Mouse (Mus musculus): ENCODE measurements around the gene Foxe3. TPM values are rescaled to one million over a fixed set of nuclear protein-coding genes. Genes with fewer than 3 reads are reported as not detected.

Gene Foxe3
- polyA plus RNA-seq, 1 experiment = 0.16 TPM

DNA sequence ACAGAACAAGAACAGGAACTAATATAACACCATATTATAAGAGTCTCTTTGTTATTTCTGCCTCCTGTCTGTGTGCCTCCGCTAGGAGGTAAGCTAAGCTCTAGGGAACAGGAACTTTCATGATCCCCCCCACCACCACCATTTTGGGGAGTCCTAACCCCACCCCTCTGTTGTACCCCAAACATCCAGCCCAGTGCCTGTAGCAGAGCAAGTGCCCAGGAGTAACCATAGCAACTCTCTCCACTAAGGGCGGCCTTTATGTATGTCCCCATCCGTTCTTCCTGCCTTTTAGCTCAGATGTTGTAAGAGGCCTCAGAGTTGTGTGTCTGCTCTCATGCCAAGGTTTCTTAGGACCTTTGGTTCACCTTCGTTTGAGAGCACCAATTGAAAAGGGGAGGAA is 16.3 kb upstream of the Foxe3 start:
- Histone ChIP-seq H3K4me3 (ENCODE audit: control insufficient read depth, insufficient read depth, low read length) (no peak overlapping the region), H3K36me3 (ENCODE audit: control insufficient read depth, insufficient read depth, low read length) (no peaks in the 10 kb centered on the region), H3K27me3 (ENCODE audit: control insufficient read depth, insufficient read depth, low read length) (no peaks in the 10 kb centered on the region), H3K4me1 (replicated peaks; ENCODE audit: control insufficient read depth, insufficient read depth, low read length) (no peaks in the 10 kb centered on the region), H3K27ac (ENCODE audit: control insufficient read depth, insufficient read depth, low read length) (no peak overlapping the region)
- 71% methylated on average over 4 of the region's 4 CpGs for WGBS
- DNase-seq = no peak
- no peak for TF ChIP-seq POLR2A (IDR thresholded peaks at IDR 0.05; ENCODE audit: control insufficient read depth, extremely low read depth, insufficient read depth, low read length, poor library complexity)
- TF ChIP-seq CTCF (IDR thresholded peaks at IDR 0.05; ENCODE audit: borderline replicate concordance, control insufficient read depth, extremely low read depth, insufficient read depth, low read length, poor library complexity) = no peak

DNA sequence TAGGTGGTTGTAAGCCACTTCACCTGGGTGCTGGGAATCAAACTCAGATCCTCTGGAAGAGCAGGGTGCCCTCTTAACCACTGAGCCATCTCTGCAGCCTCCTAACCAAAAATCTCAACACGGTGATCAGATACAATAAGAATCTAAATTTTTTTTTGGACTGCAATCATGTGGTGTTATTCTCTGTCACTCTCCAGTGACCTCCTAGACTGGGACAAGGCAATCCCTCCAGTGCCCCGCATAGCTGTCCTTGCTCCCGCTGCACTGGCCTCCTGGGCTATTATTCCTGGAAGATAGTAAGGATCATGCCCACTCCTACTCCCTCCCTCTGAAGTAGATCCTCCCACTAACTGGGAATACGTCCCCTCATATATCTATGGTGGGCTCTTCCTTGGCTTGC is 15.5 kb upstream of the Foxe3 start:
- Histone ChIP-seq H3K27me3 (ENCODE audit: control insufficient read depth, insufficient read depth, low read length) (no peaks in the 10 kb centered on the region), H3K4me1 (replicated peaks; ENCODE audit: control insufficient read depth, insufficient read depth, low read length) (no peaks in the 10 kb centered on the region), H3K4me3 (ENCODE audit: control insufficient read depth, insufficient read depth, low read length) (no peak overlapping the region), H3K36me3 (ENCODE audit: control insufficient read depth, insufficient read depth, low read length) (no peaks in the 10 kb centered on the region), H3K27ac (ENCODE audit: control insufficient read depth, insufficient read depth, low read length) (no peak overlapping the region)
- DNase-seq = no peak
- WGBS = 96% methylated on average over 4 of the region's 4 CpGs
- TF ChIP-seq CTCF (IDR thresholded peaks at IDR 0.05; ENCODE audit: borderline replicate concordance, control insufficient read depth, extremely low read depth, insufficient read depth, low read length, poor library complexity) = no peak
- TF ChIP-seq POLR2A (IDR thresholded peaks at IDR 0.05; ENCODE audit: control insufficient read depth, extremely low read depth, insufficient read depth, low read length, poor library complexity) = no peak

DNA sequence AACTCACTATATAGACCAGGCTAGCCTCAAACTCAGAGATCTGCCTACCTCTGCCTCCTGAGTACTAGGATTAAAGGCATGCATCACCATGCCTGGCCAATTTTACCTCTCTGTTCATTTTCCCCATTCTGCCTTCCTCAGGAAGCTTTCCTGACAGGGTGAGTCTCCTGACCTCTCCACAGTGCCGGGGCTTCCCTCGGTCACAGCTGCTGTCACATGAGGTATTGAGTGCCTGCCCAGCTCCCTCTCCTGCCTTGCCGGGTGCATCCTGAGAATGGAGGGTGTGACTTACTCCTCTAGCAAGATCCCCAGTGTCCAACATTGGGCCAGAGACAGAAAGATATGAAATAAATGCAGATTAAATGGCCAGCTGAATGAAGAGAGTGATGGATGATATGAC is 12.4 kb upstream of the Foxe3 start:
- Histone ChIP-seq H3K4me3 (ENCODE audit: control insufficient read depth, insufficient read depth, low read length) (no peak overlapping the region), H3K4me1 (replicated peaks; ENCODE audit: control insufficient read depth, insufficient read depth, low read length) (no peaks in the 10 kb centered on the region), H3K27ac (ENCODE audit: control insufficient read depth, insufficient read depth, low read length) (no peak overlapping the region), H3K36me3 (ENCODE audit: control insufficient read depth, insufficient read depth, low read length) (no peaks in the 10 kb centered on the region), H3K27me3 (ENCODE audit: control insufficient read depth, insufficient read depth, low read length) (no peaks in the 10 kb centered on the region)
- DNase-seq = no peak
- WGBS = 88% methylated on average over 3 of the region's 3 CpGs
- TF ChIP-seq CTCF (IDR thresholded peaks at IDR 0.05; ENCODE audit: borderline replicate concordance, control insufficient read depth, extremely low read depth, insufficient read depth, low read length, poor library complexity) (no peak), POLR2A (IDR thresholded peaks at IDR 0.05; ENCODE audit: control insufficient read depth, extremely low read depth, insufficient read depth, low read length, poor library complexity) (no peak)

DNA sequence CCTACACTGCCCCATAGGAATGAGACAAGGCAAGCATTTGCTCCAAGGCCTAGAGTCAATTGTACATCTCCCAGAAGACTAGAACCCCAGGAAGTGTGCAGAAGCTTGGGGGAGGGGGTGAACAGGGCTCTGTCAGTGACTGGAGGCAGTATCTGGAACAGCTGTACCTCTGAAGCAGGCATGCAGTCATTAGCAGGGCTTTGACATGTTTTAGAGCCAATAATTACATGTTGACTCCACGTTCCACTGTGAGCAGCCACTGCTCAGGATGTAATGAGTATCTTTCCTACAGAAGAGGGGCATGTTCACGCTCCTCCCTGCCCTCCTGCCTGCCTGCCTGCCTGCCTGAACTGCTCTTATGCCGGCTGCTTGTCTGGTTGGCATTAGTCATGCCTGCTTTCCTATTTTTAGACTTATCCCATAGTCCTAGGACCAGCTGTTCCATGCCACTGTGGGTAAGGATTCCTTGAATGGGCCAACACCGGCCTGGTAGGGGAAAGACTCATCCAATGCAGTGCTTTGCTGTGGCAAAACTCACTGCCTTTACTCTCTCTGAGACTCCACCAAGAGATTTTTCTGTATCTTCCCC is 11.7 kb upstream of the Foxe3 start:
- no peak for DNase-seq

DNA sequence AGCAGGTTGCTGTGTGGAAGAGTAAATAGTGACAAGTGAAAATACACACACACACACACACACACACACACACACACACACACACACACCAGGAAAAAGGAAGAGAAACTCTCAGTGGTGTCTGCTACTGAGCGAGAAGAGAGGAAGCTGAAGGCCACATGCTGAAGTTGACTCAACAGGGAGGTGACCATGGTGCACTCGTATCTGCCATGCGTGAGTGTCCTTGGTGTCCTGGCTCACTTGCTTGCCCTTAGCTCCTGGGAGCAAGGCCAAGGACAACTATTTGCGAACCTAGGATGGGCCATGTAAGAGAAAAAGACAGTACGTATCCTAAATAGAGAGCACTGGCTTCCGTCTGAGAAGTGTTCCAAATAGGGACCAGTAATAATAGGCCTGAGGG is 8.4 kb upstream of the Foxe3 start:
- 60% methylated on average over 6 of the region's 6 CpGs for WGBS
- TF ChIP-seq POLR2A (IDR thresholded peaks at IDR 0.05; ENCODE audit: control insufficient read depth, extremely low read depth, insufficient read depth, low read length, poor library complexity) (no peak), CTCF (IDR thresholded peaks at IDR 0.05; ENCODE audit: borderline replicate concordance, control insufficient read depth, extremely low read depth, insufficient read depth, low read length, poor library complexity) (no peak)
- no peaks in the 10 kb centered on the region for H3K27me3 ChIP-seq (ENCODE audit: control insufficient read depth, insufficient read depth, low read length)
- H3K27ac ChIP-seq (ENCODE audit: control insufficient read depth, insufficient read depth, low read length) = no peak overlapping the region
- no peak for DNase-seq
- no peaks in the 10 kb centered on the region for H3K4me1 ChIP-seq (replicated peaks; ENCODE audit: control insufficient read depth, insufficient read depth, low read length)
- no peaks in the 10 kb centered on the region for H3K36me3 ChIP-seq (ENCODE audit: control insufficient read depth, insufficient read depth, low read length)
- H3K4me3 ChIP-seq (ENCODE audit: control insufficient read depth, insufficient read depth, low read length) = no peak overlapping the region

More for the DNA sequence above, 11.7 kb upstream of the Foxe3 start:
- Histone ChIP-seq H3K36me3 (ENCODE audit: control insufficient read depth, insufficient read depth, low read length) (no peaks in the 10 kb centered on the region), H3K27me3 (ENCODE audit: control insufficient read depth, insufficient read depth, low read length) (no peaks in the 10 kb centered on the region), H3K4me1 (replicated peaks; ENCODE audit: control insufficient read depth, insufficient read depth, low read length) (no peaks in the 10 kb centered on the region), H3K4me3 (ENCODE audit: control insufficient read depth, insufficient read depth, low read length) (no peak overlapping the region), H3K27ac (ENCODE audit: control insufficient read depth, insufficient read depth, low read length) (no peak overlapping the region)
- TF ChIP-seq CTCF (IDR thresholded peaks at IDR 0.05; ENCODE audit: borderline replicate concordance, control insufficient read depth, extremely low read depth, insufficient read depth, low read length, poor library complexity) (no peak), POLR2A (IDR thresholded peaks at IDR 0.05; ENCODE audit: control insufficient read depth, extremely low read depth, insufficient read depth, low read length, poor library complexity) (no peak)
- 89% methylated on average over 4 of the region's 4 CpGs for WGBS

DNA sequence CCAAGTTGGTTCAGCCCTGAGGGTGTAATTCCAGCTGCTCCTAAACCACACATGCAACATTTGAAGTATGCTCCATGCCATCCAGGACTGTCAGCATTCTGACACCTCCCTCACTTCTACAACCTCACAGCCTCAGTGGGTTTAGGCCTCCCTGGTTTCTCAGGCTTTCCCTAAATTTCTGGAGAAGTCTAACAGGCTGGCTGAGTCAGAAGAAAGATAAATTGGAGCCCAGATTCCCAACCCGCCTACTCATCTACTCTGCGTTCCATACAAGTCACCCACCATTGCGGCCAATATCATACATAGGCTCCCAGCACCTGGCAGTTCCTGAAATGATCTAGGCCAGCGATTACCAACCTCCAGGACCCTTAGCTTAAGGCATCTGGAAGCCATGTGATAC is 6.9 kb upstream of the Foxe3 start:
- TF ChIP-seq CTCF (IDR thresholded peaks at IDR 0.05; ENCODE audit: borderline replicate concordance, control insufficient read depth, extremely low read depth, insufficient read depth, low read length, poor library complexity) = no peak
- H3K27ac ChIP-seq (ENCODE audit: control insufficient read depth, insufficient read depth, low read length) = no peak overlapping the region
- no peaks in the 10 kb centered on the region for H3K4me1 ChIP-seq (replicated peaks; ENCODE audit: control insufficient read depth, insufficient read depth, low read length)
- no peak for DNase-seq
- H3K27me3 ChIP-seq (ENCODE audit: control insufficient read depth, insufficient read depth, low read length) = no peaks in the 10 kb centered on the region
- WGBS = 96% methylated on average over 4 of the region's 4 CpGs
- no peaks in the 10 kb centered on the region for H3K36me3 ChIP-seq (ENCODE audit: control insufficient read depth, insufficient read depth, low read length)
- H3K4me3 ChIP-seq (ENCODE audit: control insufficient read depth, insufficient read depth, low read length) = no peak overlapping the region

DNA sequence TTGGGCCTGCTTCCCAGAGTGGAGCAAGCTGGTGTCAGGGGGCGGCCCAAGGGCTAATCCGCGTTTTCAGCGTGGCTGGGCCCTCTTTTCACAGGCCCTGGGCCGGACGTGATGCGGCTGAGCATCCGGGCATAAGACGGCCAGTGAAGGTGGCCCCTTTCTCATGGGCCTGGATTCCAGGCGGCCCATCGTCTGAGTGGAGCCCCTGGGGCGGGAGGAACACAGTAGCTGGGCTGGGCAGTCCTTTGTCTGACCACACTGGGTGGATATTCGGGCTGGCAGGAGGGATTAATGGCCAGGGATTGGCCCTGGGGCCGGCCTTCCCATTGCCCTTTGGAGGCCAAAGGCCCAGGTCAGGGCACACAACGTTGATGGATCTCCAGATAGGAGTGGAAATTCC is 3.3 kb upstream of the Foxe3 start:
- H3K4me1 ChIP-seq (replicated peaks; ENCODE audit: control insufficient read depth, insufficient read depth, low read length) = peaks cover 9% of the 10 kb centered on the region; the same call in 1 of the 2 replicates
- 84% methylated on average over 15 of the region's 15 CpGs for WGBS
- no peak overlapping the region for H3K27ac ChIP-seq (ENCODE audit: control insufficient read depth, insufficient read depth, low read length)
- H3K36me3 ChIP-seq (ENCODE audit: control insufficient read depth, insufficient read depth, low read length) = no peaks in the 10 kb centered on the region
- no peak overlapping the region for H3K4me3 ChIP-seq (ENCODE audit: control insufficient read depth, insufficient read depth, low read length)
- TF ChIP-seq POLR2A (IDR thresholded peaks at IDR 0.05; ENCODE audit: control insufficient read depth, extremely low read depth, insufficient read depth, low read length, poor library complexity) (no peak), CTCF (IDR thresholded peaks at IDR 0.05; ENCODE audit: borderline replicate concordance, control insufficient read depth, extremely low read depth, insufficient read depth, low read length, poor library complexity) (no peak)
- no peak for DNase-seq
- peaks cover 27% of the 10 kb centered on the region for H3K27me3 ChIP-seq (ENCODE audit: control insufficient read depth, insufficient read depth, low read length)

All from thymus, adult 2 months (tissue).